Mouse (Mus musculus) induced T-regulatory cell, adult 2 months (primary cell): ENCODE results near the gene Elavl2.

Experiments used
- DNase-seq: peaks from one replicate; pipeline ENCODE4 v3.0.0-alpha.2; 2012; ENCODE audit warnings: low read depth

The Elavl2 gene

GRCm38 (mm10) chr4:91400423-91400822 is at the start of gene Elavl2:
Gene Elavl2 (minus strand): TSS chr4:91400785.
- DNase-seq: no peak

GRCm38 (mm10) chr4:91447887-91448286 is 47.3 kb upstream of the Elavl2 start:
- DNase-seq: no peak

GRCm38 (mm10) chr4:91415582-91415981 is 15.0 kb upstream of the Elavl2 start:
- DNase-seq: no peak

- DNase-seq: no peak
Measured at GRCm38 (mm10) chr4:91405047-91405446, 4.5 kb upstream of the Elavl2 start.

- no peak for DNase-seq
Measured at GRCm38 (mm10) chr4:91399510-91400196, 932 bp downstream of the Elavl2 start.

GRCm38 (mm10) chr4:91391987-91392598 is 8.5 kb downstream of the Elavl2 start:
- DNase-seq: no peak

GRCm38 (mm10) chr4:91387701-91388100 is 12.9 kb downstream of the Elavl2 start:
- DNase-seq: no peak

GRCm38 (mm10) chr4:91381201-91381627 is 19.4 kb downstream of the Elavl2 start:
- DNase-seq: no peak

- no peak for DNase-seq
Measured at GRCm38 (mm10) chr4:91380341-91381117, 20.1 kb downstream of the Elavl2 start.

GRCm38 (mm10) chr4:91379559-91379958 is 21.0 kb downstream of the Elavl2 start:
- no peak for DNase-seq

- DNase-seq: peak; percentile 23
Measured at GRCm38 (mm10) chr4:91376317-91376910, 24.2 kb downstream of the Elavl2 start.

- no peak for DNase-seq
Measured at GRCm38 (mm10) chr4:91375372-91375687, 25.3 kb downstream of the Elavl2 start.

- DNase-seq: no peak
Measured at GRCm38 (mm10) chr4:91374571-91375371, 25.8 kb downstream of the Elavl2 start.

- no peak for DNase-seq
Measured at GRCm38 (mm10) chr4:91372844-91373243, 27.7 kb downstream of the Elavl2 start.

- no peak for DNase-seq
Measured at GRCm38 (mm10) chr4:91371819-91372215, 28.8 kb downstream of the Elavl2 start.

- DNase-seq: no peak
Measured at GRCm38 (mm10) chr4:91371131-91371818, 29.3 kb downstream of the Elavl2 start.

GRCm38 (mm10) chr4:91365276-91365675 is 35.3 kb downstream of the Elavl2 start:
- no peak for DNase-seq

- DNase-seq: no peak
Measured at GRCm38 (mm10) chr4:91363963-91364362, 36.6 kb downstream of the Elavl2 start.

GRCm38 (mm10) chr4:91362520-91362919 is 38.1 kb downstream of the Elavl2 start:
- no peak for DNase-seq

GRCm38 (mm10) chr4:91353138-91353537 is 47.4 kb downstream of the Elavl2 start:
- DNase-seq: no peak

- no peak for DNase-seq
Measured at GRCm38 (mm10) chr4:91349579-91349978, 51.0 kb downstream of the Elavl2 start.
